Mouse (Mus musculus) heart, postnatal 36 days (tissue): Measurements from ENCODE around the gene Dscaml1. TPM values are rescaled to one million over a fixed set of nuclear protein-coding genes. Genes with fewer than 3 reads are reported as not detected.

ENCODE experiments used
- DNase-seq, 2 experiments: peaks; one replicate each; pipeline ENCODE4 v3.0.0; 2021 to 2022
- intact Hi-C: fragments of 180-260 bp; cut with DNase I; formaldehyde crosslinking; loops from one replicate; pipeline ENCODE4 v1.15.1; 2025
- total RNA-seq, 2 experiments: library from RNA; stranded (reverse); gene quantifications; 2 replicates each; pipeline ENCODE4 v1.2.3; 2021

Dscaml1 gene
- total RNA-seq, 2 experiments from 2014 or later: not detected

GRCm38 (mm10) chr9:45411111-45411510 is 15.3 kb upstream of the Dscaml1 start:
- DNase-seq: no peak
- intact Hi-C loops: loop anchor here (10.0 kb wide), 1 partner anchor 464 kb away; no protein-coding TSS in a partner anchor

GRCm38 (mm10) chr9:45411803-45412202 is 14.6 kb upstream of the Dscaml1 start:
- intact Hi-C loops: loop anchor here (10.0 kb wide), 1 partner anchor 463 kb away; no protein-coding TSS in a partner anchor
- peak in 1 of 2 experiments; percentile 21 for DNase-seq

- peak; percentile 84 to 92 for DNase-seq
- intact Hi-C loops: loop anchor here (10.0 kb wide), 1 partner anchor 463 kb away; no protein-coding TSS in a partner anchor
These were observed 14.1 kb upstream of the Dscaml1 start for GRCm38 (mm10) chr9:45412287-45412686.

GRCm38 (mm10) chr9:45412700-45413477 is 13.5 kb upstream of the Dscaml1 start:
- intact Hi-C loops: loop anchor here (10.0 kb wide), 1 partner anchor 462 kb away; no protein-coding TSS in a partner anchor
- no peak for DNase-seq

- intact Hi-C loops: loop anchor here (10.0 kb wide), 1 partner anchor 461 kb away; no protein-coding TSS in a partner anchor
- DNase-seq: no peak
These were observed 12.8 kb upstream of the Dscaml1 start for GRCm38 (mm10) chr9:45413478-45414140.

GRCm38 (mm10) chr9:45415912-45416311 is 10.5 kb upstream of the Dscaml1 start:
- peak; percentile 34 to 63 for DNase-seq
- intact Hi-C loops: loop anchor here (2.0 to 10.0 kb wide), 3 partner anchors 195 to 459 kb away; no protein-coding TSS in a partner anchor

GRCm38 (mm10) chr9:45417245-45417644 is 9.2 kb upstream of the Dscaml1 start:
- intact Hi-C loops: loop anchor here (2.0 to 10.0 kb wide), 3 partner anchors 196 to 458 kb away; no protein-coding TSS in a partner anchor
- DNase-seq: peak; percentile 42 to 63

- DNase-seq: no peak
- intact Hi-C loops: loop anchor here (10.0 kb wide), 1 partner anchor 457 kb away; no protein-coding TSS in a partner anchor
These were observed 8.2 kb upstream of the Dscaml1 start for GRCm38 (mm10) chr9:45418252-45418651.

GRCm38 (mm10) chr9:45421209-45421608 is 5.2 kb upstream of the Dscaml1 start:
- DNase-seq: no peak
- intact Hi-C loops: no loop called here

GRCm38 (mm10) chr9:45422761-45423298 is 3.6 kb upstream of the Dscaml1 start:
- intact Hi-C loops: no loop called here

GRCm38 (mm10) chr9:45429392-45429791 is 3.0 kb downstream of the Dscaml1 start:
- intact Hi-C loops: no loop called here

More at GRCm38 (mm10) chr9:45422761-45423298, 3.6 kb upstream of the Dscaml1 start:
- DNase-seq: no peak

GRCm38 (mm10) chr9:45429951-45430697 is 3.7 kb downstream of the Dscaml1 start:
- intact Hi-C loops: no loop called here
- no peak for DNase-seq

More at GRCm38 (mm10) chr9:45429392-45429791, 3.0 kb downstream of the Dscaml1 start:
- DNase-seq: no peak

GRCm38 (mm10) chr9:45430698-45430959 is 4.2 kb downstream of the Dscaml1 start:
- intact Hi-C loops: no loop called here
- no peak for DNase-seq

GRCm38 (mm10) chr9:45431150-45431549 is 4.7 kb downstream of the Dscaml1 start:
- DNase-seq: no peak
- intact Hi-C loops: no loop called here

- DNase-seq: no peak
- intact Hi-C loops: no loop called here
These were observed 6.2 kb downstream of the Dscaml1 start for GRCm38 (mm10) chr9:45432639-45433038.

GRCm38 (mm10) chr9:45433119-45433518 is 6.7 kb downstream of the Dscaml1 start:
- intact Hi-C loops: no loop called here
- no peak for DNase-seq

GRCm38 (mm10) chr9:45434171-45434570 is 7.7 kb downstream of the Dscaml1 start:
- intact Hi-C loops: no loop called here
- no peak for DNase-seq

- intact Hi-C loops: no loop called here
- no peak for DNase-seq
These were observed 12.6 kb downstream of the Dscaml1 start for GRCm38 (mm10) chr9:45439025-45439424.

- intact Hi-C loops: no loop called here
- DNase-seq: no peak
These were observed 13.8 kb downstream of the Dscaml1 start for GRCm38 (mm10) chr9:45440083-45440784.

GRCm38 (mm10) chr9:45444251-45444798 is 17.9 kb downstream of the Dscaml1 start:
- intact Hi-C loops: no loop called here
- DNase-seq: no peak
